Mouse (Mus musculus) CD4-positive, CD25-positive, alpha-beta regulatory T cell, adult 9 weeks (primary cell): Measurements from ENCODE around the gene Erf. TPM values are rescaled to one million over a fixed set of nuclear protein-coding genes. Genes with fewer than 3 reads are reported as not detected.

Experiments
- polyA plus RNA-seq: library from polyadenylated mRNA; unstranded; fragments of 100-300 nt; shearing (Covaris generic); gene quantifications from one replicate; pipeline ENCODE4 v1.2.1, GENCODE M21; 2017

Gene Erf
- 1.1 TPM for polyA plus RNA-seq

GRCm38 (mm10) chr7:25250141-25250972 is at the start of gene Erf:
Gene Erf, minus strand, starts transcription at chr7:25250761.

DNA sequence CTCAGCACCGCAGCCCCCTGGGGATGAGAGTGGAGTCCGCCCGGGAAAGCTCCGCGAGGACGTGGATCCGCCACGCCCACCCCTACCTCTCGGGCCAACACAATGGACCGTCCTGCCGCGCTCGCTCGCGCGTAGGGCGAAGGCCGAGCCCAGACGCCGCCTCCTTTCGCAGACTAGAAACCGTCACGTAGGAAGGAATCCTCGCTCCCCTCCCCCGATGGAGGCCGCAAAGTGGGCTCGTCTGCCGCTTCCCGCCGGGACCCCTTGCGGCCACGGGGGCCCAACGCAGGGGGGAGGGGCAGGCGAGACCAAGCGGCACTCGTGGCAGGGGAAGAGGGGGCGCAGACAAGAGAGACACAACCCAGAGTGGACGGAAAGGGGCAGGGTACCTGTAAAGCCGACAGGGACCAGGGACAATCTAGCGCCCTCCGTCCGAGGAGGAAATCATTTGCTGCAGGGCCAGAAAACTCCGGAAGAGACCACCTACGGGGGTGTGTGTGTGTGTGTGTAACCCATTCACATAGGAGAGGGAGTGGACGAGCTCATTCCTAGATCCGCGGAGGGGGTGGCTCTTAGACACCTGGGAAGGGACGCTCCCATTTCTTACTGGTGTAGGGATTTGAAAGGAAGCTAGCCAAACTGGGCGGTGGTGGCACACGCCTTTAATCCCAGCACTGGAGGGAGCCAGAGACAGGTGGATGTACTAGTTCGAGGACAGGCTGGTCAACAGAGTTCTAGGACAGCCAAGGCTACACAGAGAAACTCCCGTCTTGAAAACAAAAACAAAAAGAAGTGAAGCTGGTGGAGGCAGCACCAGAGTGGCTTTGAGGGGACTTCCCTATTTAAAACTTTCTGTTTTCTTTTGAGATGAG is 47.1 kb upstream of the Erf start, which contains the start of gene Pafah1b3:
Gene Pafah1b3 (minus strand): TSS at position 533 of the 872 bp plus-strand sequence.

GRCm38 (mm10) chr7:25267301-25267750 is 16.8 kb upstream of the Erf start, which contains the start of gene Cic:
Gene Cic, plus strand, starts transcription at chr7:25267704.

GRCm38 (mm10) chr7:25237249-25238014 is 13.1 kb downstream of the Erf start, which contains the start of gene Gsk3a:
Gene Gsk3a, minus strand, starts transcription at chr7:25237851.

DNA sequence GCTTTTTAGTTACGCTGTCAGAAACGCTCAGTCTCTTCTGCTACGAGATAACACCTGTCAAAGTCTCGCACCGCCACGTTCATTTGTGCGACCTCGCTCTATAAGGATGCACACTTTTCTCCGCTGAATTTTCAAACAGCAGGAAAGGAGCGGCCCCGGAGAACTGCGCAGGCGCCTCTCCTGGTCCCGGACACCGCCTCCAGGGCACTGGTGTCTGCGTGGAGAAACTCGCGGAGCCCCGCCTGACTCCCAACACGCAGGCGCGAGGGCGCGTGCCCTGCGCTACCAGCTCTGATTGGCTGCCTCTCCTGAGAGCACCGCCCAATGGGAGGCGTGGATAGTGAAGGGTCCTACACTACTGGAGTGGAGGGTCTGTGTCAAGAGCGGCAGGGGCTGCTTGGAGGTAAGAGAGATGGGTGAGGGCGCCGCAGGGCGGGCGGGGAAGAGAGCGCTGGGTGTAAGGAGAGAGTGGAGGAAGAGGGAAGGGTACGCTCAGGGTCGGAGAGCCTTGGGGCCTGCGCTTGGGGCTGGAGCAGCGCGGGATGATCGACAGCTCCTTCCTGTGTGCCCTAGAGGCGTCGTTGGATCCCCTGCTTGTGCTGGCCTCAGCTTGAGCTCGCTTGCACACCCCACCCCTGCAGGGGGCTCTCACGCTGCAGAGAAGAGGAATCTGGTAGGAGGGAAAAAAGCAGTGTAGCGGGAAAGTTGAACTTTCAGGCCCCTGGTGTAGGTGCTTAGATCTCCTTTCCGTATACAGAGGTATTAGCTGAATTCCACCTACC is 29.3 kb downstream of the Erf start, which contains the start of gene Zfp526:
Gene Zfp526 (plus strand): TSS at position 324 of the 782 bp plus-strand sequence.

DNA sequence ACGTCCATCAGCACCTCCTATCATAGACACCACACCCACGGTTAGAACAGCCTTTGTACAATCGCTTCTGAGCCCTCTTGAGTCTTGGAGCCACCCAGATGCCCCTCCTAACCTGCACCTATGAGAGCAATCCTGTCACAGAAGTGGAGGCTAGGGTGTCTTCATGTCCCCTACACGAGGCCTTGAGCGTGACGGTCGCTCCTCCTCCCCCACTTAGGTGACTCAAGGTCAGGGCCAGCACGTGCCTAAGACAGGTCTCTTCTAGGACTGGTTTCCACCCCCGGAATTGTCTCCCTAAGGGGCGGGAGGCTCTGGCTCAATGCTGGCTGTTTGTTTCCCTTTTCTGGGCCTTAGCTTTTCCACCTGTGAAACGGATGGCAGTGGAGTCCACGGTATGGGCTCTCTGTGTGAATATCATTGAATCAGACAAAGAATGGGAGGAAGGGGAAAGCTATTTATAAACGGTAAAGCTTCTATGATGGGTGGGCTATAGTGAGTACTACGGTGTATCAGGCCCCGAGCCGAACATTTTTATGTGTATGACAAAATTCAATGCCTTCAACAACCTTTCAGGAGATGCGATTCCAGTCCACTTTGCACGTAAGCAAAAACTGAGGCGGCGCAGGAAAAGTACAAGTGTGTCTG is 30.0 kb downstream of the Erf start, which contains the start of gene Dedd2:
Gene Dedd2 (minus strand): TSS at position 159 of the 645 bp plus-strand sequence.

Other genes starting within 250 kb of the Erf start
- 4.7 TPM for gene Atp1a3, start 244.8 kb downstream of the Erf start, polyA plus RNA-seq
- 4.4 TPM for gene Grik5, start 178.4 kb downstream of the Erf start, polyA plus RNA-seq
- gene Zfp574, start 178.2 kb downstream of the Erf start, polyA plus RNA-seq: 22.0 TPM
- gene Pou2f2, start 71.0 kb downstream of the Erf start, polyA plus RNA-seq: 124 TPM
- 45.4 TPM for gene Dedd2, start 30.1 kb downstream of the Erf start, polyA plus RNA-seq
- gene Zfp526, start 29.3 kb downstream of the Erf start, polyA plus RNA-seq: 4.5 TPM
- gene Gsk3a, start 12.9 kb downstream of the Erf start, polyA plus RNA-seq: 6.8 TPM
- 40.8 TPM for gene Cic, start 16.9 kb upstream of the Erf start, polyA plus RNA-seq
- gene Pafah1b3, start 47.2 kb upstream of the Erf start, polyA plus RNA-seq: 46.0 TPM
- gene Prr19, start 50.6 kb upstream of the Erf start, polyA plus RNA-seq: not detected
- gene Tmem145, start 55.3 kb upstream of the Erf start, polyA plus RNA-seq: not detected
- gene Megf8, start 66.4 kb upstream of the Erf start, polyA plus RNA-seq: 0.22 TPM
- gene Cnfn, start 119.0 kb upstream of the Erf start, polyA plus RNA-seq: not detected
- gene Lipe, start 147.9 kb upstream of the Erf start, polyA plus RNA-seq: 17.7 TPM
- 0.62 TPM for gene Cxcl17, start 162.1 kb upstream of the Erf start, polyA plus RNA-seq
- gene Ceacam1, start 226.8 kb upstream of the Erf start, polyA plus RNA-seq: 0.89 TPM